Mouse (Mus musculus): Measurements from ENCODE around the gene Smcr8. TPM values are rescaled to one million over a fixed set of nuclear protein-coding genes. Genes with fewer than 3 reads are reported as not detected.

Gene Smcr8
- 11.0 and 11.5 TPM in 2 replicates for polyA plus RNA-seq (2016; fragmentation: Nextera tagmentation; extraction: Ambion mirVana)

GRCm38 (mm10) chr11:60776829-60777740, at the start of gene Smcr8, which contains the start of gene Top3a:
TSS of gene Smcr8 (plus strand) at chr11:60777524.
TSS of gene Top3a (minus strand) at chr11:60777365.
- peak within 1 kb of the TSS; percentile 87 for H3K4me2 ChIP-seq
- no peaks in the 10 kb centered on the region for H3K27me3 ChIP-seq
- H3K9ac ChIP-seq, result peak within 1 kb of the TSS; percentile 75
- WGBS, result under 1% methylated on average over 62 of the region's 62 CpGs
- peak within 1 kb of the TSS; percentile 87 for H3K4me3 ChIP-seq (replicated peaks)
- ATAC-seq (ENCODE audit: low FRiP score), result peak; percentile 97
- H3K4me1 ChIP-seq, result peaks cover 67% of the 10 kb centered on the region
- H3K27ac ChIP-seq, result peak within 1 kb of the TSS; percentile 73
- no peaks in the 10 kb centered on the region for H3K9me3 ChIP-seq
- peaks cover 33% of the 10 kb centered on the region for H3K36me3 ChIP-seq (replicated peaks)

GRCm38 (mm10) chr11:60728260-60728761, 49.0 kb upstream of the Smcr8 start, which contains the start of gene Mief2:
TSS of gene Mief2 (plus strand) at chr11:60728398.
- WGBS, result under 1% methylated on average over 44 of the region's 44 CpGs

GRCm38 (mm10) chr11:60729217-60729641, 48.1 kb upstream of the Smcr8 start:
- H3K27me3 ChIP-seq, result no peaks in the 10 kb centered on the region
- H3K27ac ChIP-seq, result no peak overlapping the region
- ATAC-seq (ENCODE audit: low FRiP score), result no peak
- 0 out of 2 replicates have a peak overlapping the region, but pooled peaks have one; percentile 17 for H3K9ac ChIP-seq
- H3K36me3 ChIP-seq (replicated peaks), result peaks cover 36% of the 10 kb centered on the region
- H3K9me3 ChIP-seq, result no peaks in the 10 kb centered on the region
- H3K4me3 ChIP-seq (replicated peaks), result peak overlapping the region; percentile 80
- peaks cover 26% of the 10 kb centered on the region for H3K4me1 ChIP-seq
- H3K4me2 ChIP-seq, result peak overlapping the region; percentile 65
- 78% methylated on average over 6 of the region's 6 CpGs for WGBS

More at GRCm38 (mm10) chr11:60728260-60728761, 49.0 kb upstream of the Smcr8 start, which contains the start of gene Mief2:
- no peaks in the 10 kb centered on the region for H3K9me3 ChIP-seq
- peaks cover 26% of the 10 kb centered on the region for H3K4me1 ChIP-seq
- peak within 1 kb of the TSS; percentile 84 for H3K27ac ChIP-seq
- H3K4me3 ChIP-seq (replicated peaks), result peak within 1 kb of the TSS; percentile 80
- peaks cover 42% of the 10 kb centered on the region for H3K36me3 ChIP-seq (replicated peaks)
- H3K27me3 ChIP-seq, result no peaks in the 10 kb centered on the region
- peak within 1 kb of the TSS; percentile 65 for H3K4me2 ChIP-seq
- ATAC-seq (ENCODE audit: low FRiP score), result peak; percentile 93
- H3K9ac ChIP-seq, result peak within 1 kb of the TSS; percentile 88

GRCm38 (mm10) chr11:60730169-60730568, 47.2 kb upstream of the Smcr8 start:
- peaks cover 27% of the 10 kb centered on the region for H3K36me3 ChIP-seq (replicated peaks)
- 91% methylated on average over 9 of the region's 9 CpGs for WGBS

GRCm38 (mm10) chr11:60731251-60731650, 46.1 kb upstream of the Smcr8 start:
- Histone ChIP-seq H3K36me3 (replicated peaks) (peaks cover 27% of the 10 kb centered on the region), H3K4me1 (peaks cover 23% of the 10 kb centered on the region), H3K27ac (no peak overlapping the region), H3K4me2 (no peak overlapping the region), H3K9ac (no peak overlapping the region), H3K4me3 (replicated peaks) (no peak overlapping the region), H3K27me3 (no peaks in the 10 kb centered on the region), H3K9me3 (no peaks in the 10 kb centered on the region)
- no peak for ATAC-seq (ENCODE audit: low FRiP score)
- 93% methylated on average over 14 of the region's 14 CpGs for WGBS

More at GRCm38 (mm10) chr11:60730169-60730568, 47.2 kb upstream of the Smcr8 start:
- peaks cover 26% of the 10 kb centered on the region for H3K4me1 ChIP-seq
- no peaks in the 10 kb centered on the region for H3K27me3 ChIP-seq
- ATAC-seq (ENCODE audit: low FRiP score), result no peak
- H3K9ac ChIP-seq, result 0 out of 2 replicates have a peak overlapping the region, but pooled peaks have one; percentile 17
- H3K4me2 ChIP-seq, result no peak overlapping the region
- no peaks in the 10 kb centered on the region for H3K9me3 ChIP-seq
- no peak overlapping the region for H3K27ac ChIP-seq
- no peak overlapping the region for H3K4me3 ChIP-seq (replicated peaks)

GRCm38 (mm10) chr11:60734206-60734605, 43.1 kb upstream of the Smcr8 start:
- WGBS, result 89% methylated on average over 2 of the region's 2 CpGs

GRCm38 (mm10) chr11:60735191-60735590, 42.1 kb upstream of the Smcr8 start:
- H3K4me1 ChIP-seq, result no peaks in the 10 kb centered on the region
- ATAC-seq (ENCODE audit: low FRiP score), result no peak
- H3K4me3 ChIP-seq (replicated peaks), result no peak overlapping the region
- 81% methylated on average over 5 of the region's 5 CpGs for WGBS
- H3K9ac ChIP-seq, result no peak overlapping the region
- H3K4me2 ChIP-seq, result no peak overlapping the region
- H3K27me3 ChIP-seq, result no peaks in the 10 kb centered on the region
- H3K27ac ChIP-seq, result no peak overlapping the region
- H3K9me3 ChIP-seq, result no peaks in the 10 kb centered on the region
- H3K36me3 ChIP-seq (replicated peaks), result peaks cover 38% of the 10 kb centered on the region

More at GRCm38 (mm10) chr11:60734206-60734605, 43.1 kb upstream of the Smcr8 start:
- ATAC-seq (ENCODE audit: low FRiP score), result no peak
- Histone ChIP-seq H3K4me2 (no peak overlapping the region), H3K27ac (no peak overlapping the region), H3K9ac (no peak overlapping the region), H3K27me3 (no peaks in the 10 kb centered on the region), H3K36me3 (replicated peaks) (peaks cover 28% of the 10 kb centered on the region), H3K4me3 (replicated peaks) (no peak overlapping the region), H3K9me3 (no peaks in the 10 kb centered on the region), H3K4me1 (peaks cover 5% of the 10 kb centered on the region)

- Histone ChIP-seq H3K27ac (no peak overlapping the region), H3K9ac (no peak overlapping the region), H3K4me3 (replicated peaks) (no peak overlapping the region), H3K9me3 (no peaks in the 10 kb centered on the region), H3K4me2 (no peak overlapping the region), H3K36me3 (replicated peaks) (peaks cover 44% of the 10 kb centered on the region), H3K4me1 (no peaks in the 10 kb centered on the region), H3K27me3 (no peaks in the 10 kb centered on the region)
- WGBS, result 90% methylated on average over 3 of the region's 3 CpGs
- no peak for ATAC-seq (ENCODE audit: low FRiP score)
These were observed 40.8 kb upstream of the Smcr8 start for GRCm38 (mm10) chr11:60736491-60736890.

- Histone ChIP-seq H3K9ac (no peak overlapping the region), H3K36me3 (replicated peaks) (peaks cover 44% of the 10 kb centered on the region), H3K27me3 (no peaks in the 10 kb centered on the region), H3K4me2 (no peak overlapping the region), H3K27ac (no peak overlapping the region), H3K4me1 (no peaks in the 10 kb centered on the region), H3K9me3 (no peaks in the 10 kb centered on the region), H3K4me3 (replicated peaks) (no peak overlapping the region)
- ATAC-seq (ENCODE audit: low FRiP score), result no peak
These were observed 39.9 kb upstream of the Smcr8 start for GRCm38 (mm10) chr11:60737450-60737849.

GRCm38 (mm10) chr11:60740321-60740720, 37.0 kb upstream of the Smcr8 start:
- 76% methylated on average over 3 of the region's 3 CpGs for WGBS
- Histone ChIP-seq H3K4me1 (no peaks in the 10 kb centered on the region), H3K27ac (no peak overlapping the region), H3K27me3 (no peaks in the 10 kb centered on the region), H3K4me2 (no peak overlapping the region), H3K36me3 (replicated peaks) (peaks cover 62% of the 10 kb centered on the region), H3K9me3 (no peaks in the 10 kb centered on the region), H3K9ac (no peak overlapping the region), H3K4me3 (replicated peaks) (no peak overlapping the region)
- no peak for ATAC-seq (ENCODE audit: low FRiP score)

GRCm38 (mm10) chr11:60755570-60755969, 21.8 kb upstream of the Smcr8 start:
- Histone ChIP-seq H3K36me3 (replicated peaks) (peaks cover 83% of the 10 kb centered on the region), H3K9me3 (no peaks in the 10 kb centered on the region), H3K4me2 (no peak overlapping the region), H3K27ac (no peak overlapping the region), H3K9ac (no peak overlapping the region), H3K4me3 (replicated peaks) (no peak overlapping the region), H3K4me1 (no peaks in the 10 kb centered on the region), H3K27me3 (no peaks in the 10 kb centered on the region)
- WGBS, result 94% methylated on average over 7 of the region's 7 CpGs
- no peak for ATAC-seq (ENCODE audit: low FRiP score)

GRCm38 (mm10) chr11:60761681-60762080, 15.6 kb upstream of the Smcr8 start:
- no peak overlapping the region for H3K4me2 ChIP-seq
- H3K27ac ChIP-seq, result no peak overlapping the region
- no peaks in the 10 kb centered on the region for H3K9me3 ChIP-seq
- H3K27me3 ChIP-seq, result no peaks in the 10 kb centered on the region
- no peak overlapping the region for H3K9ac ChIP-seq
- no peak overlapping the region for H3K4me3 ChIP-seq (replicated peaks)
- H3K4me1 ChIP-seq, result no peaks in the 10 kb centered on the region
- ATAC-seq (ENCODE audit: low FRiP score), result no peak
- WGBS, result 93% methylated on average over 3 of the region's 3 CpGs
- H3K36me3 ChIP-seq (replicated peaks), result peaks cover 50% of the 10 kb centered on the region
